Mouse (Mus musculus) thymus, adult 2 months (tissue): ENCODE data around the gene Kbtbd12.

Experiments used
- CTCF ChIP-seq: fragments of 200-500 bp; IDR thresholded peaks from 2 replicates; pipeline ENCODE4 v1.5.1; 2012; ENCODE audit warnings: mild to moderate bottlenecking, control low read depth, low read length, moderate library complexity, borderline replicate concordance; ENCODE audit not compliant: control insufficient read depth, poor library complexity, insufficient read depth; ENCODE audit errors: extremely low read depth
- POLR2A ChIP-seq: fragments of 200-500 bp; IDR thresholded peaks from 2 replicates; pipeline ENCODE4 v1.6.1; 2012; ENCODE audit warnings: mild to moderate bottlenecking, low read length, control low read depth, moderate library complexity; ENCODE audit not compliant: control insufficient read depth, poor library complexity, insufficient read depth; ENCODE audit errors: extremely low read depth

GRCm38 (mm10) chr6:88639921-88640320 is 2.2 kb upstream of the Kbtbd12 start:
- TF ChIP-seq CTCF (no peak), POLR2A (no peak)
